Mouse (Mus musculus) embryo, embryonic 9.5 days (tissue): Measurements from ENCODE around the gene Lgi2.

Experiments used
- DNase-seq: peaks from one replicate; pipeline ENCODE4 v3.0.0-alpha.2; 2017; ENCODE audit errors: extremely low spot score

Gene Lgi2

GRCm38 (mm10) chr5:52565813-52566531 lies at the start of gene Lgi2:
Lgi2 (minus strand) TSS chr5:52566462.
- DNase-seq, result peak; percentile 58

GRCm38 (mm10) chr5:52615421-52615820 lies 49.2 kb upstream of the Lgi2 start:
- DNase-seq, result no peak

GRCm38 (mm10) chr5:52614686-52615085 lies 48.4 kb upstream of the Lgi2 start:
- no peak for DNase-seq

DNA sequence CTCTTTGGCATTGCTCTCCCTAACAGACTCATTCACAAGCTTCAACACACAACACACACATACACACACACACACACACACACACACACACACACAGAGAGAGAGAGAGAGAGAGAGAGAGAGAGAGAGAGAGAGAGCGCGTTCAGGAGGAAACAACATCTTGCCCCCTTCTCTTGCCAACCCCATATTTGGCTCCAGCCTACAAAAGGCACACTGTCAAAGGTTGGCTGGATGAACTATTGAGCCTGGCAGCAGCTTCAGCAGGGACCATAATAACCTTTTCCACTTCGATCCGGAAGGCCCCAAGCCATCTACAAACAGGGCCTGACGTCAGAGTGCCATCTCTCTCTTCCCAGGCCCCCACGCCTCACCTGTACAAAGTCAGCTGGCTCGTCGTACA lies 46.5 kb upstream of the Lgi2 start:
- no peak for DNase-seq

- DNase-seq, result no peak
These were observed 45.1 kb upstream of the Lgi2 start for GRCm38 (mm10) chr5:52611315-52611895.

DNA sequence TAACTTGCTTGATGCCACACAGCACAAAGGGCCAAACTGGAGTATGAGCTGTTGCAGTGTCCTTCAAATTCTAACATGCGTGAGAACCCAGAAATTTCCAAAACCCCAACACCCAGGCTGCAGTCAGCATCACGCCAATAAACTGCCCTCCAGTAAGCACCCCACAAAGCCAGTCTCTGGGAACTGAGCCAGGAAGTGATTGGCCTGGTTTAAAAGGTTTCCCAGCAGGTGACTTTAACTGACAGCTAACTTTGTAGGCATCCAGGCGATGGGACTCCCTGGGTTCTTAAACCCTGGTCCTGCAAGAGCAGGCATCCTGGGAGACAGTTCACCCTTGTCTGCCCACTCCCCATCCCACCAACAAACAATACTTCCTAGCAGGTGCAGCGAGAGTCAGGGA lies 44.0 kb upstream of the Lgi2 start:
- DNase-seq, result no peak

- DNase-seq, result no peak
These were observed 43.4 kb upstream of the Lgi2 start for GRCm38 (mm10) chr5:52609672-52610071.

DNA sequence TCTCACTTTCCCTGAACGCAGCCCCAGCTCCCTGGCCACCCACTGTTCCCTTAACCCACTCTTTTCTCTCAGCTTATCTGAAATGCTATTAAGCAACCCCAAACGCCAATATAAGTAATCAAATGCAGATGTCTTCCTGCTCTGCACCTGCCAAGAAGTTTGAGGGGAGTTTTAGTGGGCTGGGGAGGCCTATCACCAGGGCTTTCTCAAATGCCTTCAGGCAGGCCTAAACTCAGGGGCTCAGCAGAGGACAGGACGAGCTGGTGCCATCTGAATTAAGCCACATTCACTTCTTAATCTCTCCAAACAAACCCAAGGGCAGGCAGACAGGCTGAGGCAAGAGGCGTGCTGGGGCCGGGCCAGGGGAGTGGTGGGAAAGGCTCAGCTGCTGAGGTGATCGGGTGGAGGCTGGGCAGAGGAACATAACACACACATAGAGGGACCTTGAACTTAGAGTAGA lies 38.4 kb upstream of the Lgi2 start:
- no peak for DNase-seq

DNA sequence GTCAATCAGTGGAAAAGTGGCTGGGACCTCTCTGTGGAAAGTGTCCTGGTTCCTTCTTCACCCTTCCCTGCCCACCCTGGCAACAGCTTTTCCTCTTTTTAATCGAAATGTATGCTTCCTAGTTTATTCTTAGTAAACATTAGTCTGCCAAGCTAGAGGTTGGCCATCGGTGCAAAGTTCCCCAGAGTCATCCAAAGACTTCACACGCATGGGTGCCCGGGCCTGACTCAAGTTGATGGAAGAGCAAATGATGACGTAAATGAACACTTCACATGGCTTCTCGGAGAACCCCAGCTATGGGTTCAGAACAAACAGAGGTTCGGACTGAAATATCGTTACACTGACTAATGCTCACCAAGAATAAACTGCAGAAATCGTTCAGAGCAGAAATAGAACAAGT lies 24.4 kb upstream of the Lgi2 start:
- no peak for DNase-seq

DNA sequence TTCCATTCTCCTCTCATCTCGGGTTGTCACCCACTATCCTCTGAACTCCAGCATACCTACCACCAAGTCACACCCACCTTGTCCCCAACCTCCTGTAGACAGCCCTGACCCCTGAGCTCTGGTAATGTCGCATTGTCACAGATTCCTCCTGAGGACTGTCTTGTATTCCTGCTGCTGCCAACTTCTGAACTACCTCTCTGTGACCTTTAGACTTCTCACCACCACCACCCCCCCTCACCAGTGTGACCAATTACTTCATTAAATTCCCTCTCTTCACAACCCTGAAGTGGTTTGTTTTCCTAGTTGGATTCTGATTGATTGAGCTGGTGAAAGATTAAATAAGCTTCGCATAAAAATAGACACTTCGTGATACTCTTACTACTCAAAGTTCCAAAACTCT lies 22.4 kb upstream of the Lgi2 start:
- DNase-seq, result no peak

DNA sequence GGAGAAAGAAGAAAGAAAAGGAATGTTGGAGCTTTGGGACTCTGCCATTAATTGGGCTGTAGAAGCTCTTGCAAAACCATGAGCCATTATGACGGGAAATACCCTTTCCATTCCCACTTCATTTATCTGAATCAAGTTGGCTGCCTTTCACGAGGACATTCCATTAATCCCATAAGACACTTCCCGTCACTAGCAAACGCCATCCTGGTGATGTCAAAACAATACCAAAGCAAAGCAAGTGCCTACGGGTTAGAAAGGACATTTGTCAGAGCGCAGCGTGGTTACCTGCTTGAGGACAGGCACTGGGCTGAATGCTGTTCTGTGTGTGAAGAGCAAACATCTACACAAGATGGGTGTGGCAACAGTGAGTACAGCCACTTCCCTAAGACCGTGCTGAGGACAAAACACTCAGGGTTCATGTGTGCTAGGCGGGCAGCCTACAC lies 21.1 kb upstream of the Lgi2 start:
- DNase-seq, result no peak

DNA sequence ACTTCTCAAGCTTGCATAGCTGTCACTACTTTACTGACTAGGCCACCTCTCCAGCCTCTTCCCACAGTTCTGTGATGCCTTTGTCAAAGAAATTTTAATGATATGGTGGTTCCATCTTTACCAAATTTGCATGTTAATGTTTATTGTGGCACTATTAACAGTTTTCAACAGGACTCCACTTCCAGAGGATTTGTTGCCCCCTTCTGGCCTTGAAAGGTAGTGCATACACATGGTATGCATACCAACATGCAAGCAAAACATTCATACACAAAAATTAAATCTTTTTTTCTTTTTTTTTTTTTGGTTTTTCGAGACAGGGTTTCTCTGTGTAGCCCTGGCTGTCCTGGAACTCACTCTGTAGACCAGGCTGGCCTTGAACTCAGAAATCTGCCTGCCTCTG lies 6.3 kb upstream of the Lgi2 start:
- no peak for DNase-seq

DNA sequence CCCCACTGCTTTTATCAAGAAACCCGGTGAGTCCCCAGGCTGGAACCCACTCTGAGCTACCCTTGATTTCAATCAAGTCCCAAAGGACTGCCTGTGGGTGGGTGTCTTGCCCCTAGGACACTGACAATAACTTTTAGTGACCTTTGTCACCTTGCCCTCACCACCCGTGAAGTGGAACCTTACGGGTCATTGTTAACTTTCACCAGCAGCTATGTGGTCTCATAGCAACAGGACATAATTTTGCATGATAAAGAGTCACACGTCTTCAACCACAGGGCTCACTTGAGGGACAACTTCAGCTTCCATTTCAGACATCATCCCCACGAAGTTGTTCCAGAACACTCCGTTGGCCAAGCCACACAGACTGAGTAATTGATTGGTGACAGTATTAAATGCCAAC lies 4.5 kb upstream of the Lgi2 start:
- DNase-seq, result no peak

- peak; percentile 44 for DNase-seq
These were observed 949 bp downstream of the Lgi2 start for GRCm38 (mm10) chr5:52565214-52565812.

GRCm38 (mm10) chr5:52564351-52564750 lies 1.9 kb downstream of the Lgi2 start:
- DNase-seq, result no peak

GRCm38 (mm10) chr5:52560240-52560639 lies 6.0 kb downstream of the Lgi2 start:
- DNase-seq, result no peak

GRCm38 (mm10) chr5:52555526-52555925 lies 10.7 kb downstream of the Lgi2 start:
- no peak for DNase-seq

- DNase-seq, result no peak
These were observed 15.0 kb downstream of the Lgi2 start for GRCm38 (mm10) chr5:52551318-52551632.

DNA sequence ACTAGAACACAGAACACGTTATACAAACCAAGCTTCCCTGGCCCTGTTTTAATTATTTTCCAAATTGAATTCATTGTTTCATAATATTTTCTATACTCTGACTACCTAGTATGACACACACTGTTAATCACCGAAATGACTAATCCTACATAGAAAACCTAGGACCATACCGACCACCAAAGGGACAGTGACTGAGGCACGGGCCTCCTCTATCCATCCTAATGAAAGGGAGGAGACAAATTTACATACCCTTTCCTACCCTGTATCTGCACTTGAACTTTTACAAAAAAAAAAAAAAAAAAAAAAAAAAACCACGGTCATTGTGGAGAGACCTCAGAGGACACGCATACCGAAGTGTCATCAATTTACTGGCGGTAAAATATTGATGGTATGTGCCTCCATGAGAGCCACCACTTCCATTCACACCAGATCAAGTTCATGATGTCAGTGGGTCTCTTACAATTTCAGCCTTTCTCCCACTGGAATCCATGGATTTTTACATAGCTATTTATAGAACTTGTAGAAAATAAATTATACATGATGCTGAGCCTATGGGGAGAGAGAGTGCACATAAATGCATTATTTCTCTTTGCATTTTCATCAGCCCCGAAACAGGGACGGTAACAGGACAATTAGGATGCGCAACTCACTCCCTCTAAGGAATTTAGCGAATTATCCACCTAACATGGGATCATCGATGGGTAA lies 15.5 kb downstream of the Lgi2 start:
- no peak for DNase-seq

DNA sequence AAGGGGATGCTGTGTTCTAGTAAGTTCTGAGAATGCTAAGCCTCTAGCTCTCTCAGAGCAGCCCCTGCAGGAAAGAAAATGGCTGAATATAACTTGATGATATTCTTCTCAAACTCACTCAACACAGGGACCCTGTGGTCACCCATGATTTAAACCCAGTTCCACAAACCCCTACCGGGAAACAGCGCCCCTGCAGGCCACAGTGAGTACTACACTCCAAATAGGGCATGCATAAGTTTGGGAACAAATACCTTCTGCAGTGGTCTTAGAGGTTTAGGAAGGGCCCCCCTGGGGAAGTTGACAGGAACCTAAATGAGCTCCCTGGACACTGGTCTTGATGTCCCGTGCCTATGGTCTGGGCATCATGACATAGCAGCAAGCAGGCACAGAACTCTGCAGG lies 19.3 kb downstream of the Lgi2 start:
- no peak for DNase-seq

- DNase-seq, result no peak
These were observed 22.5 kb downstream of the Lgi2 start for GRCm38 (mm10) chr5:52543770-52544169.

DNA sequence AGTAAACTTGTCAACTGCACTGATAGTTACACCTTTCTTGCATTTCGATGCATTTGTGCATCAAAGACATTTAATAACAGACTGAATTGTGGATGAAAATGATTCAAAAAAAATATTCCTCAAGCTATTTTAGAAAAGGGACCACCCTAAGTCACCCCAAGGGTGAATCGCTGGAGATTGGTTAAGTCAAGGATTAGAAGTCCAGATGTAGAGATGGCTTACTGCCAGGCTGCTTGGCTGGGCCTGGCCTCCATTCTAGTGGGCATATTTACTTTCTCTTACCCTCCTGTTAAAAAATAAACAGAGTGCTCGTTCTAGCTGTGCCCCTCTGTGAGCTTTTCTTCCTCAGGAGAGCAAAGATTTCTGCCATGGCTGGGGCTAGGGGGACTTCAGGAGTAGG lies 26.1 kb downstream of the Lgi2 start:
- no peak for DNase-seq

GRCm38 (mm10) chr5:52539483-52539882 lies 26.8 kb downstream of the Lgi2 start:
- no peak for DNase-seq
